Comparison of ENCODE assay signal across 17 mouse cellular contexts in genomic region chr15:85507370-85508014, GRCm38 (mm10). TPM values are rescaled to one million over a fixed set of nuclear protein-coding genes. Genes with fewer than 3 reads are reported as not detected.
A peak's percentile ranks its signal among the peaks of the same experiment; 100 is the strongest.
DNase-seq lines count a peak whose midpoint lies in the region; ATAC-seq and TF ChIP-seq lines count a peak whose summit lies in the region.
"Had no signal": no experiment of that assay in that cellular context is flagged by ENCODE, and none has a peak within 500 bp of the region (broad histone marks: within the 10 kb centered on the region; RNA-seq: fewer than 3 reads in every experiment).

No protein-coding gene starts in this region.

- no peaks in the 10 kb centered on the region for H3K36me3 ChIP-seq in lung, embryonic 16.5 days (ENCODE audit: control insufficient read depth, insufficient read depth, low read length)
- no peaks in the 10 kb centered on the region for H3K36me3 ChIP-seq in hindbrain, embryonic 10.5 days
- H3K36me3 ChIP-seq in midbrain, embryonic 14.5 days (ENCODE audit: control insufficient read depth, insufficient read depth, low read length), result no peaks in the 10 kb centered on the region
- H3K36me3 ChIP-seq in lung, postnatal 0 days (ENCODE audit: insufficient read depth, low read length), result no peaks in the 10 kb centered on the region
- H3K36me3 ChIP-seq: limb, embryonic 12.5 days had no signal

- no peak for TF ChIP-seq EP300 in lung, postnatal 0 days (IDR thresholded peaks at IDR 0.05)

- no peak overlapping the region for H3K9ac ChIP-seq in lung, embryonic 16.5 days (ENCODE audit: low read length)
- peak overlapping the region; percentile 26; the same call in 1 of the 2 replicates for H3K9ac ChIP-seq in midbrain, embryonic 14.5 days (replicated peaks; ENCODE audit: low read length)
- no peak overlapping the region for H3K9ac ChIP-seq in lung, postnatal 0 days (replicated peaks; ENCODE audit: low read depth)
- H3K9ac ChIP-seq: limb, embryonic 12.5 days; lung, embryonic 14.5 days had no signal

- no peak overlapping the region for H3K4me2 ChIP-seq in lung, embryonic 16.5 days (ENCODE audit: low read depth, low read length)
- H3K4me2 ChIP-seq in midbrain, embryonic 14.5 days (ENCODE audit: low read length), result no peak overlapping the region
- no peak overlapping the region for H3K4me2 ChIP-seq in lung, postnatal 0 days (replicated peaks; ENCODE audit: low read depth, low read length)
- H3K4me2 ChIP-seq: limb, embryonic 12.5 days; lung, embryonic 14.5 days had no signal

- no peak overlapping the region for H3K4me3 ChIP-seq in lung, embryonic 16.5 days (ENCODE audit: low read length)
- H3K4me3 ChIP-seq in hindbrain, embryonic 10.5 days, result no peak overlapping the region
- H3K4me3 ChIP-seq in midbrain, embryonic 14.5 days (replicated peaks; ENCODE audit: low read depth, low read length), result no peak overlapping the region
- no peak overlapping the region for H3K4me3 ChIP-seq in lung, postnatal 0 days (ENCODE audit: low read depth, low read length)
- H3K4me3 ChIP-seq: limb, embryonic 12.5 days; myocyte had no signal

- peaks cover 14% of the 10 kb centered on the region for H3K4me1 ChIP-seq in lung, embryonic 16.5 days (replicated peaks; ENCODE audit: control insufficient read depth, insufficient read depth, low read length)
- H3K4me1 ChIP-seq in hindbrain, embryonic 10.5 days (replicated peaks), result peaks cover 46% of the 10 kb centered on the region
- H3K4me1 ChIP-seq in midbrain, embryonic 14.5 days (ENCODE audit: control insufficient read depth, insufficient read depth, low read length), result peaks cover 15% of the 10 kb centered on the region
- H3K4me1 ChIP-seq in lung, postnatal 0 days (ENCODE audit: insufficient read depth, low read depth, low read length), result no peaks in the 10 kb centered on the region; the same call in 1 of the 2 replicates
- H3K4me1 ChIP-seq: limb, embryonic 12.5 days had no signal

- no peaks in the 10 kb centered on the region for H3K27me3 ChIP-seq in lung, embryonic 16.5 days (ENCODE audit: control insufficient read depth, insufficient read depth, low read depth, low read length)
- no peaks in the 10 kb centered on the region for H3K27me3 ChIP-seq in hindbrain, embryonic 10.5 days (ENCODE audit: insufficient read depth, poor library complexity, severe bottlenecking)
- no peaks in the 10 kb centered on the region for H3K27me3 ChIP-seq in midbrain, embryonic 14.5 days (ENCODE audit: control insufficient read depth, insufficient read depth, low read length)
- no peaks in the 10 kb centered on the region for H3K27me3 ChIP-seq in lung, postnatal 0 days (replicated peaks; ENCODE audit: insufficient read depth, low read length)
- H3K27me3 ChIP-seq: limb, embryonic 12.5 days had no signal

- ATAC-seq in lung, embryonic 16.5 days (ENCODE audit: low read depth), result 0 out of 2 replicates have a peak, but pooled peaks have one; percentile 23
- peak; percentile 61; the same call in 1 of the 2 replicates for ATAC-seq in midbrain, embryonic 14.5 days (ENCODE audit: low FRiP score, low TSS enrichment)
- no peak for ATAC-seq in lung, postnatal 0 days

- TF ChIP-seq CTCF in lung, postnatal 0 days (IDR thresholded peaks at IDR 0.05), result no peak

- DNase-seq in lung, postnatal 10 days, result no peak
- DNase-seq in hindbrain, embryonic 10.5 days (ENCODE audit: low spot score), result peak; percentile 84
- DNase-seq in midbrain, embryonic 14.5 days, result peak; percentile 66
- no peak for DNase-seq in adrenal gland, adult 8-10 months
- no peak for DNase-seq in ovary, postnatal 14 days (ENCODE audit: low spot score)
- DNase-seq in thymus, postnatal 0 days (ENCODE audit: low spot score), result no peak
- DNase-seq in lung, postnatal 0 days (ENCODE audit: low spot score), result no peak
- DNase-seq: adrenal gland, postnatal 10 days; kidney, adult 11 months; lung, embryonic 14.5 days; right cerebral cortex, postnatal 4 days had no signal

- no peaks in the 10 kb centered on the region for H3K9me3 ChIP-seq in lung, embryonic 16.5 days (ENCODE audit: control insufficient read depth, low read length)
- no peaks in the 10 kb centered on the region for H3K9me3 ChIP-seq in hindbrain, embryonic 10.5 days
- H3K9me3 ChIP-seq in midbrain, embryonic 14.5 days (ENCODE audit: control insufficient read depth, low read length), result no peaks in the 10 kb centered on the region
- H3K9me3 ChIP-seq in lung, postnatal 0 days (ENCODE audit: low read length), result no peaks in the 10 kb centered on the region
- H3K9me3 ChIP-seq: limb, embryonic 12.5 days had no signal

- WGBS in lung, embryonic 16.5 days, result 61% methylated on average over 32 of the region's 32 CpGs
- WGBS in hindbrain, embryonic 10.5 days, result 42% methylated on average over 32 of the region's 32 CpGs
- WGBS in midbrain, embryonic 14.5 days, result 17% methylated on average over 32 of the region's 32 CpGs
- 68% methylated on average over 32 of the region's 32 CpGs for WGBS in lung, postnatal 0 days

- no peak overlapping the region for H3K27ac ChIP-seq in lung, embryonic 16.5 days (ENCODE audit: low read length)
- H3K27ac ChIP-seq in hindbrain, embryonic 10.5 days, result peak overlapping the region; percentile 87
- peak overlapping the region; percentile 72 for H3K27ac ChIP-seq in midbrain, embryonic 14.5 days (replicated peaks; ENCODE audit: low read depth, low read length)
- no peak overlapping the region for H3K27ac ChIP-seq in lung, postnatal 0 days (ENCODE audit: low read length)
- H3K27ac ChIP-seq: limb, embryonic 12.5 days had no signal

RNA-seq across cellular contexts. Expression of gene 7530416G11Rik, which starts 4.5 kb away (rescaled TPM):
- polyA plus RNA-seq in lung, embryonic 16.5 days (2015; fragmentation: Nextera tagmentation; extraction: Ambion mirVana), result not detected in 2 replicates
- not detected in 2 replicates for polyA plus RNA-seq in hindbrain, embryonic 10.5 days (2016; fragmentation: Nextera tagmentation; extraction: Ambion mirVana)
- not detected in 2 replicates for polyA plus RNA-seq in midbrain, embryonic 14.5 days (2014; fragmentation: Nextera tagmentation; extraction: Ambion mirVana)
- total RNA-seq in adrenal gland, adult 8-10 months (2022), result not detected
- not detected in 2 replicates for polyA plus RNA-seq in thymus, postnatal 0 days (2015; fragmentation: Nextera tagmentation; extraction: Ambion mirVana)
- not detected in 2 replicates for polyA plus RNA-seq in lung, postnatal 0 days (2015; fragmentation: Nextera tagmentation; extraction: Ambion mirVana)
- total RNA-seq: adrenal gland, postnatal 10 days; gastrocnemius, adult 18-20 months had no signal
- polyA plus RNA-seq: heart, embryonic 16.5 days; large intestine, adult 2 months; limb, embryonic 12.5 days; lung, embryonic 14.5 days; myocyte had no signal

Comparison
In these comparisons a context has a peak if more than half of its experiments do, and no peak if none do; other contexts are left out.
1. H3K27ac ChIP-seq: peak in hindbrain, embryonic 10.5 days (single experiment) and midbrain, embryonic 14.5 days (single experiment); none in lung, embryonic 16.5 days (single experiment) and lung, postnatal 0 days (single experiment).
2. DNase-seq: peak in hindbrain, embryonic 10.5 days (single experiment) and midbrain, embryonic 14.5 days (single experiment); none in lung, postnatal 10 days (single experiment), adrenal gland, adult 8-10 months (single experiment), ovary, postnatal 14 days (single experiment), thymus, postnatal 0 days (single experiment) and lung, postnatal 0 days (single experiment).